Mouse (Mus musculus): ENCODE results near the gene Auts2. TPM values are rescaled to one million over a fixed set of nuclear protein-coding genes. Genes with fewer than 3 reads are reported as not detected.

Auts2 gene
- total RNA-seq, 2 experiments from 2014 or later, result 23.5 to 29.5 TPM

- DNase-seq (ENCODE audit: low spot score in 2 of 2), result no peak
Observed at GRCm38 (mm10) chr5:132329171-132329936, 213.8 kb downstream of the Auts2 start.

- DNase-seq (ENCODE audit: low spot score in 2 of 2), result no peak
Observed at GRCm38 (mm10) chr5:132324246-132324883, 218.8 kb downstream of the Auts2 start.

GRCm38 (mm10) chr5:132323608-132324007 is 219.5 kb downstream of the Auts2 start:
- no peak for DNase-seq (ENCODE audit: low spot score in 2 of 2)

- DNase-seq (ENCODE audit: low spot score in 2 of 2), result no peak
Observed at GRCm38 (mm10) chr5:132322971-132323370, 220.2 kb downstream of the Auts2 start.

- no peak for DNase-seq (ENCODE audit: low spot score in 2 of 2)
Observed at GRCm38 (mm10) chr5:132318026-132318765, 224.9 kb downstream of the Auts2 start.

GRCm38 (mm10) chr5:132316897-132317296 is 226.2 kb downstream of the Auts2 start:
- no peak for DNase-seq (ENCODE audit: low spot score in 2 of 2)

GRCm38 (mm10) chr5:132314300-132314699 is 228.8 kb downstream of the Auts2 start:
- DNase-seq (ENCODE audit: low spot score in 2 of 2), result no peak

GRCm38 (mm10) chr5:132307000-132307399 is 236.1 kb downstream of the Auts2 start:
- DNase-seq (ENCODE audit: low spot score in 2 of 2), result no peak

GRCm38 (mm10) chr5:132305354-132305934 is 237.7 kb downstream of the Auts2 start:
- DNase-seq (ENCODE audit: low spot score in 2 of 2), result no peak

- DNase-seq (ENCODE audit: low spot score in 2 of 2), result no peak
Observed at GRCm38 (mm10) chr5:132302778-132303177, 240.4 kb downstream of the Auts2 start.

- no peak for DNase-seq (ENCODE audit: low spot score in 2 of 2)
Observed at GRCm38 (mm10) chr5:132300794-132301193, 242.3 kb downstream of the Auts2 start.

- DNase-seq (ENCODE audit: low spot score in 2 of 2), result no peak
Observed at GRCm38 (mm10) chr5:132299716-132300115, 243.4 kb downstream of the Auts2 start.

GRCm38 (mm10) chr5:132298996-132299395 is 244.1 kb downstream of the Auts2 start:
- DNase-seq (ENCODE audit: low spot score in 2 of 2), result no peak

- no peak for DNase-seq (ENCODE audit: low spot score in 2 of 2)
Observed at GRCm38 (mm10) chr5:132297309-132297708, 245.8 kb downstream of the Auts2 start.

- no peak for DNase-seq (ENCODE audit: low spot score in 2 of 2)
Observed at GRCm38 (mm10) chr5:132294469-132294868, 248.7 kb downstream of the Auts2 start.

- no peak for DNase-seq (ENCODE audit: low spot score in 2 of 2)
Observed at GRCm38 (mm10) chr5:132292932-132293331, 250.2 kb downstream of the Auts2 start.

- no peak for DNase-seq (ENCODE audit: low spot score in 2 of 2)
Observed at GRCm38 (mm10) chr5:132290606-132291535, 252.3 kb downstream of the Auts2 start.

GRCm38 (mm10) chr5:132283741-132284140 is 259.4 kb downstream of the Auts2 start:
- no peak for DNase-seq (ENCODE audit: low spot score in 2 of 2)

- no peak for DNase-seq (ENCODE audit: low spot score in 2 of 2)
Observed at GRCm38 (mm10) chr5:132274098-132274898, 268.8 kb downstream of the Auts2 start.

- no peak for DNase-seq (ENCODE audit: low spot score in 2 of 2)
Observed at GRCm38 (mm10) chr5:132272132-132272531, 271.0 kb downstream of the Auts2 start.

All from adrenal gland, adult 18-20 months (tissue).